Mouse (Mus musculus) frontal cortex, adult 2 months (tissue): ENCODE measurements at regions not wholly inside any gene's neighbourhood (a gene's known extent, or its start where the extent isn't known, plus 50 kb on each side); places are given as distances from the start of the nearest gene placed in this dataset.
A peak's percentile ranks its signal among the peaks of the same experiment; 100 is the strongest.

Source experiments
- DNase-seq, 2 experiments: peaks; one replicate each; pipeline ENCODE4 v3.0.0; 2022; ENCODE audit warnings: low spot score in 1 of 2; ENCODE audit errors: extremely low spot score in 1 of 2

GRCm38 (mm10) chr4:48725660-48726348, 62.5 kb downstream of the Cavin4 start:
- peak; percentile 60 to 74 for DNase-seq

- no peak for DNase-seq
Measured at GRCm38 (mm10) chr4:48726349-48726835, 63.1 kb downstream of the Cavin4 start.

- no peak for DNase-seq
Measured at GRCm38 (mm10) chr4:48734854-48735564, 71.7 kb downstream of the Cavin4 start.

- DNase-seq: no peak
Measured at GRCm38 (mm10) chr4:48746237-48746636, 82.9 kb downstream of the Cavin4 start.

- DNase-seq: no peak
Measured at GRCm38 (mm10) chr4:48749566-48749965, 86.3 kb downstream of the Cavin4 start.

- DNase-seq: no peak
Measured at GRCm38 (mm10) chr4:48750087-48750486, 86.8 kb downstream of the Cavin4 start.

GRCm38 (mm10) chr4:48754466-48755171, 91.3 kb downstream of the Cavin4 start:
- peak; percentile 81 to 90 for DNase-seq

GRCm38 (mm10) chr4:48760625-48761024, 97.3 kb downstream of the Cavin4 start:
- no peak for DNase-seq

GRCm38 (mm10) chr4:48766458-48766857, 103.1 kb downstream of the Cavin4 start:
- DNase-seq: no peak

- DNase-seq: no peak
Measured at GRCm38 (mm10) chr4:48770403-48770953, 107.2 kb downstream of the Cavin4 start.

GRCm38 (mm10) chr4:48770954-48771665, 107.8 kb downstream of the Cavin4 start:
- DNase-seq: peak; percentile 30 to 91

GRCm38 (mm10) chr4:48771836-48772235, 108.5 kb downstream of the Cavin4 start:
- DNase-seq: no peak

GRCm38 (mm10) chr4:48779202-48779905, 116.0 kb downstream of the Cavin4 start:
- peak in 1 of 2 experiments; percentile 90 for DNase-seq

GRCm38 (mm10) chr4:48779955-48780354, 116.6 kb downstream of the Cavin4 start:
- no peak for DNase-seq

GRCm38 (mm10) chr4:48781099-48781498, 117.8 kb downstream of the Cavin4 start:
- no peak for DNase-seq

- no peak for DNase-seq
Measured at GRCm38 (mm10) chr4:48782686-48783085, 119.4 kb downstream of the Cavin4 start.

- no peak for DNase-seq
Measured at GRCm38 (mm10) chr4:48791096-48791495, 127.8 kb downstream of the Cavin4 start.

- no peak for DNase-seq
Measured at GRCm38 (mm10) chr4:48803777-48804176, 140.5 kb downstream of the Cavin4 start.

- no peak for DNase-seq
Measured at GRCm38 (mm10) chr4:48808571-48808970, 145.3 kb downstream of the Cavin4 start.

- DNase-seq: no peak
Measured at GRCm38 (mm10) chr4:48833718-48834117, 170.4 kb downstream of the Cavin4 start.
